Mouse (Mus musculus) megakaryocyte, adult 5-6 weeks (primary cell): ENCODE measurements around the gene Arhgef7. TPM values are rescaled to one million over a fixed set of nuclear protein-coding genes. Genes with fewer than 3 reads are reported as not detected.
A peak's percentile ranks its signal among the peaks of the same experiment; 100 is the strongest.

ENCODE experiments used
- ATAC-seq: 2 replicates; pipeline ENCODE4 v1.8.0; 2016; ENCODE audit warnings: mild to moderate bottlenecking, inconsistent platforms; ENCODE audit not compliant: poor library complexity, severe bottlenecking
- total RNA-seq, 2 experiments: library from RNA; stranded (forward) in 1 of 2; stranded (reverse) in 1 of 2; fragments of 153-499, 151-499 nt in 1 of 2; fragments of 221-1000, 200-1000 nt in 1 of 2; gene quantifications; 2 replicates each; pipeline versions ENCODE4 v1.2.3 to v1.2.4; 2015 to 2017

Gene Arhgef7
- total RNA-seq, 2 experiments from 2014 or later = 25.0 to 48.5 TPM

- ATAC-seq = no peak
These were observed 67.4 kb downstream of the Arhgef7 start for GRCm38 (mm10) chr8:11794956-11795355.

DNA sequence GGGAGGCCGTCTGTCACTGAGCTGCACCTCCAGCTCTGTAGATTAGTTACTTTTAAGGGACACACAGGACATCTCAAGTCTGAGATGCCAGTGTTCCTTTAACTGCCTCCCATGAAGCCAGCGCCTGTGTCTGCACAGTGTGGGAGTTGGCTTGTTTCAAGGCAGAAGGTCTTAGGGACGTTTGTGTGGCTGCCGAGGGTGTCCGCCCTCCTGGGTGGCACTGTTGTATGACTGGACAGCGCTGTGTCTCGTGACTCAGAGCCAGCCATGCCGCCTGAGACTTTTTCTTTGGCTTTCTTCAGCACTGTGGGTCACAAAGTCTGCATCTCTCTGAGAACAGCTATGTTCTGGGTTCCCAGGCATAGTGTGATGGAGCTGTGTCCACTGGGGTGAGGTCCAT, 69.6 kb downstream of the Arhgef7 start:
- no peak for ATAC-seq

- ATAC-seq = no peak
These were observed 70.4 kb downstream of the Arhgef7 start for GRCm38 (mm10) chr8:11797729-11798479.

GRCm38 (mm10) chr8:11798480-11798867, 71.0 kb downstream of the Arhgef7 start:
- ATAC-seq = no peak

DNA sequence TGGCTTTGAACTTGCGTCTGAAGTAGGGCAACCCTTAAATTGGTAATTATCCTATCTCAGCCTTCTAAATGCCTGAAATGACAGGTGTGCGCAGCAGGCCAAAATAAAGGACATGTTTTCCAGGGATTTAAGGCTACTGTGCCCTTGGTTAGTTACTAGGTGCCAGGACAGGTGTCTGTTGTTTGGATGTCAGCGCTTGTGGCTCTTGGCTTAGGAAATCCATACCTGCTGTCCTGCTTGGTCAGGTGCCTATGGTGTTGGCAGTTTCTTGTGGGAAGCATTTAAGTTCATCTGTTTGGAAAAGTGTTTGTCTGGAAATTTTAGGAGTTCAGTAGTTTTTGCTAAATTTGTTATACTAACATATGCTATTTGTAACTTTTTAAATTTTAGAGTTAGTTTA, 71.6 kb downstream of the Arhgef7 start:
- no peak for ATAC-seq

DNA sequence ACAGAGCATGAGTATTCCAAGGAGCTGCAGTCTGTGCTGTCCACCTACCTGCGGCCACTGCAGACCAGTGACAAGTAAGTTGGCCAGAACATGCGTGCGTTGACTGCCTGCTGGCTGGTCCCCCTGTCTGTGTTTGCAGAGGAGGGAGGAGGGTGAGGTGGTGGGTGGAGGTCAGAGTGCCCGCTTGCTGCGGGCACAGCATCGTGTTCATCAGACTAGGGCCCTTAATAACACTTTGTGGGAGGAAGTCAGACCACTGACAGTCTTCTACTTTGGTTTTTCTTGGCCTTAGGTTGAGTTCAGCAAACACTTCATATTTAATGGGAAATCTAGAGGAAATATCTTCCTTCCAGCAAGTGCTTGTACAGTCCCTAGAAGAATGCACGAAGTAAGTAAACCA, 73.0 kb downstream of the Arhgef7 start:
- no peak for ATAC-seq

DNA sequence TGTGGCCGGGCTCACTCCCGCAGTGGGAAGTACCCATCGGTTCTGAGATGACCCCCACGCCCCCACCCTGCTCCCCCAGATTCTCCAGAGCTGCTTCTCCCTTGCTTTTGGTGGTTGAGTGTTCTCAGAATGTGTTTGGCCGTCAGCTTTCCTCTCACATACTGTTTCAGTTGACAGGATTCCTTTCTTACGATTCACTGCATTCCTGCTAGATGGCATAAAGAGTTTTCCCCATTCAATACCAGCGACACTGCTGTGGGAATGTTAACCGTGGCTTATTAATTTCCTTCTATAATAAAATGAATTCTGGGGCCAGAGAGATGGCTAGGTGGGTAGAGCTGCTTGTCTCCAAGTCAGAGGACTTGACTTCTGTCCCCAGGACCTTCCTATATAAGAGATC, 74.0 kb downstream of the Arhgef7 start:
- no peak for ATAC-seq

GRCm38 (mm10) chr8:11804914-11805313, 77.4 kb downstream of the Arhgef7 start:
- no peak for ATAC-seq

DNA sequence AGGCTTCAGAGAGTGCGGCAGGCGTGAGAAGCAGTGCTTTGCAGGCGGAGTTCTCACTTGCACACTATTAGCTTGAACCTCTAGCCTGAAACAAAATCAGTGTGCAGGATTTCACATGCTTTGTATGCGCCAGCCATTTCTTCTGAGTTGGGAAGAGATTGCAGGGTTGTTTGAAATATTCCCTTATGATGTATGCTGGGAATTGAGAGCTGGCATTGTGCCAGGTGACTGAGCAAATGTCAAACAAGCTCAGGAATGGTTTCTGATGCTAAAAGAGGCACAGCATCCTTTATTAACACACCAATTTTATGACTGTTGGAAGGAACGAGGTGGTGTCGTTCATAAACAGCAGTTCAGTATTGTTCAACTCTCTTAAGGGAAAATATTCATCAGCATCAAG, 78.7 kb downstream of the Arhgef7 start:
- no peak for ATAC-seq

DNA sequence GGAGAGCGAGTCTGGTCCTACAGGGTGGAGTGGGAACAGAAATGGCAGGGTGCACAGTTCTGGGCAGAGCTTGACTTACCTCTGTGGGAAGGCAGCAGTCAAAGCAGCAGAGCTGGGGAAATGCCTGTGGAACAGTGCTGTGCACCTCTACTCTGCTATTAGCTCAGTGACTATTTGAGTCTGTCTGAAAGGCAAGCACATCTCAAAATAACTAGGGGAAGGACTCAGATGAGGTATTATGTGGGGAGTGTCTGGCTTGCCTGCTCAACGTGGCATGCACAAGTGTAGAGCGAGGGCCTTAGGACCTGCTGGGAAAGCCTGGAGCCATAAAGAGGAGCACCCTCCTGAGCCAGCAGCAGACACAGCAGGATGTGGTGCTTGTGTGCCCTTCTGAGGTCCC, 79.8 kb downstream of the Arhgef7 start:
- no peak for ATAC-seq

- no peak for ATAC-seq
These were observed 80.5 kb downstream of the Arhgef7 start for GRCm38 (mm10) chr8:11808047-11808446.

DNA sequence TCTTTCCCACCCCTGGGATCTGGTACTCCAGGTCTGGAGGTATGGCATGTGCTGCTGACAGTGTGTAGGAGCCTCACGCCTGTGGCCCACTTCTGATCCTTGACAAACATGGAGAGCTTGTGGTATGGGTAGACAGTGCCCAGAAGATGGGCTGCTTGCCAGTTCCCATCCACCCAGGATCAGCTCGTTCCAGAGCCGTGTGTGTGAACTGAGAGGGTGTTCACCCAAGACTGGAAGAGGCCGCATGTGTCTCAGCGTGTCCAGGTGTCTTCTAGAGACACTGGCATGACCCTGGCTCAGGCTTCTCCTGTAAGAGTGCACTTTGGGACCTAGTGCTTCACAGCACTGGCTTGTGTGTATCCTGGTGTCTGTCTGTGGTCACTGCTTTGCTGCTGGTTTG, 82.9 kb downstream of the Arhgef7 start:
- ATAC-seq = no peak

- ATAC-seq = no peak
These were observed 86.3 kb downstream of the Arhgef7 start for GRCm38 (mm10) chr8:11813801-11814200.

GRCm38 (mm10) chr8:11815206-11815605, 87.7 kb downstream of the Arhgef7 start:
- no peak for ATAC-seq

DNA sequence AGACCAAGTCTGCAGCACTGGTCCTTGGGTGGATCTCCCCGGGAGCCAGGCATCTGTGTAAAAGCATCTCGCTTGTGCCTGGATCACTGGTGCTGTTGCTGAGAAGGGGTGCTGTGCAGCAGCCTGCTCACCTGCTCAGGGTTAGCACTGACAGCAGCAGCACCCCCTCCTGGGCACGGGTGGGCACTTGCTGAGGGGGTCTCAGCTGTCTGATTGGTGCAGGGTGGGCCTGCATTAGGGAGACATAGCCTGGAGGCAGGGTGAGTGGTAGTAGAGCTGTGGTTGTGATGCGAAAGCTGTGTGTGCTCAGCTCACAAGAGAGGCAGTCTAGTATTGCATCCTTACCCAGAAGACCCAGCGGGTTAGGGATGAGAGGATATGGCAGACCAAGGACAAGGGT, 92.6 kb downstream of the Arhgef7 start:
- no peak for ATAC-seq

GRCm38 (mm10) chr8:11820568-11820967, 93.0 kb downstream of the Arhgef7 start:
- no peak for ATAC-seq

DNA sequence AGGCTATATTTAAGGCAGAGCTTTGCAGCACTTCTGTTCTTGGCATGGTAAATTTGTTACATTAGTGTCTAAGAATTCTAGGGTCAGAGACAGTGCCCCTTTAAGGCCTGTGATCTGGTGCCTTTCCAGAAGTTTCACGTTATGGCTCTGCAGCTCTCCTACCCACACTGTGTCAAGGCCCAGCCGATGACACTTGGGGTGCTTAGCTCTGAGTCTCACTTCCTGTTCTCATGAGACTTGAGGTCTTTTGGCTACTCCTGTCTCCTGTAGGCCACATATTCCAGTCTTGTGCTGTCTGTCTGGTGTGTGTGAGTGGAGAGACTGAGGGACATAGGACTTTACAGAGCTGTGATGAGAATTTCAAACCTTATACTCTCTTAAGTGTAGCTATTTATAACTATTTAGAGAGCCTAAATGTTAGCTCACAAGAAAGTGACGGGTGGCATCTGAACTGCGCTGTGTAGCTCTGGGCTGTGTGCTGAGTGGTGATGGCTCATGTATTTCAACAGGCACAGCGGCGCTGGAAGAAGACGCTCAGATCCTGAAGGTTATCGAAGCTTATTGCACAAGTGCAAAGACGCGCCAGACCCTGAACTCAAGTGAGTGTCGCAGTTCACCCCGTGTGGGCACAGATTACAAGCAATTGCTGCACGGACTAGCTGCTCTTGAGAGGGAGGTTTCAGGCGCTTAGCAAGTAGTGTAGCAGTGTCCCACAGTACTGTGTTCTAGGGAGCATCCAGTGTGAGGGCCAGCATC, 94.1 kb downstream of the Arhgef7 start:
- peak; percentile 47 for ATAC-seq

DNA sequence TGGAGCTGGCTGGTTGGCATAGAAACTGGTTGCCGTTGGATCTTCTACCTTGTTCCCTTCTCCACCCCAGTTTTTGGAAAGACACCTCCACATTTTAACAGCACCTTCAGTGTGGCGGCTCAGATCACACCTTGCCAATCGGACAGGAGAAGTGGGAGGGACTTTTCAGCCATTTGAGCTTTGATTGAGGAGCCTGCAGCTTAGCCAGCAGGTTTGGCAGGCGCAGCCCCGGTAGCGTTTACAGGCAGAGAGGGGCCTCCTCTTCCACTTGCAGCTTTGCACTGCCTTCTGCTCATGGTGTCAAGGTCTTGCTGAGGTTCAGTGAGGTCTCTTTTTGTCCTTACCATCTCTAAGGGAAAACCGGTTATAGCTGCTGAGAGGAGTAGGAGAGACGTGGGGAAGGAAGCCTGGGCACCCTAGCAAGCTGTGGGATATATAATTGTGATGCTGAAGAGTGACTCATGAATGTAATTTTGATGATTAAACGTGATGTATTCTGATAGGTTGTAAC, 95.1 kb downstream of the Arhgef7 start:
- no peak for ATAC-seq

- no peak for ATAC-seq
These were observed 98.2 kb downstream of the Arhgef7 start for GRCm38 (mm10) chr8:11825756-11826155.

DNA sequence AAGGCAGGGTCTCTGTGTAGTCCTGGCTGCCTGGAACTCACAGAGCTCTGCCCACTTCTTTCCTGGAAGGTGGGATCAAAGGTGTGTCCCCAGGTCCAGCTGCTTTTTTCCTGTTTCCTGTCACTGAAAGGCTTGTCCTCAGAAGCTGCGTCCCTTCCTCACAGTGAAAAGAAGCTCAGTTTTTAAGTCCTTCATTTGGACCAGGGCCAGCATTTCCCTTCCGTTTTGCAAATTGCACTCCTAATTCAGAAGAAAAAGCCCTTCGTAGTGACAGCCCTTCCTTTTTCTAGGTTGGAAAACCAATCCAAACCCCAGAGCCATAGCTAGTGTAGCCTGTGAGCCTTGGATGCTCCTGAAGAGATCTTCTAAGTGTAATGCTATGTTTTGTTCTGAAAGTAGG, 99.8 kb downstream of the Arhgef7 start:
- no peak for ATAC-seq

DNA sequence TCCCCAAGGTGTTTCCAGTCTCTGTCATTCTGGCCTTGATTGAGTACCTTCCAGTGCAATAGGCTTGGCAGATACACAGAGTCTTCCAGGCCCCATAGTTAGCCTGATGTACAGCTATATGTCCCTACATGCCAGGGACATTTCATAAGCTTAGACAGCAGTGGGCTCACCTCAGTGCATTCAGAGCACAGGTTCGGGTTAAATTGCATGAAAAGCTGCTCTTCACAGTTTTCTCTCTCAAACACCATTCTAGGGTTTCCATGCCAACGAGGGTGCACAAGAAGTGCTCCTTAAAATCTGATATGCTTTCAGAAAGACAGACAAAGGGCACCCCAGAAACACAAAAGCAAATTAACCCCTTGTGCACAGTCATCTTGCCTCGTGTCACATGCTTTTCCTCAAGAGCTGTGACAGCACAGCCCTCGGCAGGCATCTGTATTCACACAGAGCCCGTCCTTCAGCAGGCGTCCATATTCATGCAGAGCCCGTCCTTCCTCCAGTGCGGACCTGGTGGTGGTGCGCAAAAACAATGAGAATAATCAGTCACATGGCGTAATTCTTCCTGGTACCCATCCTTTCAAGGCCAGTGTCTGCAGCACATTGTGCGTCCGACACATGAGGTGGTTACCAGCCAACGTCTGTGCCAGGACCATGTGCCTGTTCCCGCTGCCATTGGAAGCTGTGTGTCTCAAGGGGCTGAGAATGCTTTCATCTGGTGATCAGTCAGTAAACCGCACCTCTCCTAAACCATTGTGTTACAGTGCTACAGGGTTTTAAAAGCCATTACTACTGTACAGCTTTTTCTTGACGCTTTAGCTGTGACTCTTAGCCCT, 102.9 kb downstream of the Arhgef7 start:
- no peak for ATAC-seq
